Mouse (Mus musculus) C2C12 (cell line): Measurements from ENCODE around the gene Lgmn. TPM values are rescaled to one million over a fixed set of nuclear protein-coding genes. Genes with fewer than 3 reads are reported as not detected.
A peak's percentile ranks its signal among the peaks of the same experiment; 100 is the strongest.

Source experiments
- H3K27me3 ChIP-seq: one replicate; pipeline ENCODE4 v1.6.1; 2011; ENCODE audit not compliant: control insufficient read depth, insufficient read depth, insufficient read length
- H3K36me3 ChIP-seq: one replicate; pipeline ENCODE4 v1.6.1; 2011; ENCODE audit not compliant: control insufficient read depth, insufficient read depth
- H3K4me3 ChIP-seq: one replicate; pipeline ENCODE4 v1.5.1; 2011; ENCODE audit warnings: mild to moderate bottlenecking, control low read depth; ENCODE audit not compliant: poor library complexity, insufficient read depth, severe bottlenecking
- H3K79me2 ChIP-seq: one replicate; pipeline ENCODE4 v1.6.1; 2011; ENCODE audit not compliant: control insufficient read depth, insufficient read depth
- H3K79me3 ChIP-seq: one replicate; pipeline ENCODE4 v1.6.1; 2011; ENCODE audit warnings: low read depth, control low read depth
- H3ac ChIP-seq: one replicate; pipeline ENCODE3; 2011; ENCODE audit warnings: low read depth; ENCODE audit not compliant: control insufficient read depth, insufficient read length
- CEBPB ChIP-seq: IDR thresholded peaks from one replicate; pipeline ENCODE4 v1.6.1; 2011; ENCODE audit warnings: low read depth, mild to moderate bottlenecking, control low read depth, moderate library complexity
- CTCF ChIP-seq: IDR thresholded peaks from one replicate; pipeline ENCODE4 v1.5.1; 2011; ENCODE audit not compliant: control insufficient read depth, insufficient read depth, insufficient read length
- FOSL1 ChIP-seq: IDR thresholded peaks from one replicate; pipeline ENCODE4 v1.8.0; 2011; ENCODE audit warnings: mild to moderate bottlenecking, low read length; ENCODE audit not compliant: poor library complexity, insufficient read depth, severe bottlenecking
- MAX ChIP-seq: IDR thresholded peaks from one replicate; pipeline ENCODE4 v1.6.1; 2011; ENCODE audit warnings: mild to moderate bottlenecking, control low read depth
- MYOD1 ChIP-seq: IDR thresholded peaks from one replicate; pipeline ENCODE4 v1.6.1; 2011; ENCODE audit warnings: low read depth; ENCODE audit not compliant: control insufficient read depth, insufficient read length
- MYOG ChIP-seq: IDR thresholded peaks from one replicate; pipeline ENCODE4 v1.6.1; 2011; ENCODE audit not compliant: control insufficient read depth, insufficient read length; ENCODE audit errors: extremely low read depth
- USF1 ChIP-seq: IDR thresholded peaks from one replicate; pipeline ENCODE4 v1.6.1; 2011; ENCODE audit warnings: low read depth, mild to moderate bottlenecking, control low read depth, moderate library complexity
- polyA plus RNA-seq: library from polyadenylated mRNA; unstranded; fragments of >200 nt; fragmentation: generic; extraction: Trizol; gene quantifications from one replicate; pipeline ENCODE4 v1.2.1, GENCODE M21; 2012; ENCODE audit warnings: missing spikeins

Lgmn gene
- polyA plus RNA-seq, 1 experiment: 56.9 TPM

- no peaks in the 10 kb centered on the region for H3K27me3 ChIP-seq
- TF ChIP-seq CEBPB (peak; percentile 41), FOSL1 (no peak)
- peaks cover 38% of the 10 kb centered on the region for H3K79me2 ChIP-seq
Observed at GRCm38 (mm10) chr12:102430228-102430627, 9.4 kb downstream of the Lgmn start.

DNA sequence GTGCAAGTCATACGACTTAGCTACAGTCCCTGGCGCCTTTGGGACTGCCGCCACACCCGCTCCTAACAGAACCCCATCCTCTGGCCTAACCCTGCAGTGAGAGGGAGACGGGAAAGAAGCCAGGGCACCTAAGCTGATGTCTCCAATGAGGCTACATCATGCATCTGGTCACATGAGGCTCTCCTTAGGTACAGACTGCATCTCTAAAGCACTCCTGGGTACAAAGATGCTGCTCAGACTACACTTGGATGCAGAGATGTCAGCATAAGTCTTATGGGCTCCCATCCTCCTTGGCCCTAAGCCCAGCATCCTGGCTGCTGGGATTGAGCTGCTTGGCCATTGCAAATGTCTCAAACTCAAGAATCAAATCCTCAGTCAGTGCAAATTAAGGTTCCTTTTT is 10.0 kb downstream of the Lgmn start:
- H3K36me3 ChIP-seq: no peaks in the 10 kb centered on the region
- no peaks in the 10 kb centered on the region for H3K27me3 ChIP-seq
- no peak overlapping the region for H3ac ChIP-seq
- peaks cover 38% of the 10 kb centered on the region for H3K79me2 ChIP-seq
- H3K79me3 ChIP-seq: no peaks in the 10 kb centered on the region
- no peak for TF ChIP-seq MYOD1
- TF ChIP-seq CTCF: no peak
- peak; percentile 23 for TF ChIP-seq USF1
- H3K4me3 ChIP-seq: no peak overlapping the region

More at GRCm38 (mm10) chr12:102430228-102430627, 9.4 kb downstream of the Lgmn start:
- H3ac ChIP-seq: no peak overlapping the region
- H3K79me3 ChIP-seq: peaks cover 1% of the 10 kb centered on the region
- no peaks in the 10 kb centered on the region for H3K36me3 ChIP-seq
- no peak overlapping the region for H3K4me3 ChIP-seq

GRCm38 (mm10) chr12:102426285-102426684 is 13.3 kb downstream of the Lgmn start:
- Histone ChIP-seq H3K79me3 (no peaks in the 10 kb centered on the region), H3K4me3 (no peak overlapping the region), H3K27me3 (no peaks in the 10 kb centered on the region), H3K36me3 (peaks cover 9% of the 10 kb centered on the region), H3K79me2 (peaks cover 9% of the 10 kb centered on the region), H3ac (no peak overlapping the region)
- TF ChIP-seq MAX (peak; percentile 87), MYOD1 (no peak), CTCF (no peak), FOSL1 (peak; percentile 74), MYOG (no peak), USF1 (no peak), CEBPB (no peak)

DNA sequence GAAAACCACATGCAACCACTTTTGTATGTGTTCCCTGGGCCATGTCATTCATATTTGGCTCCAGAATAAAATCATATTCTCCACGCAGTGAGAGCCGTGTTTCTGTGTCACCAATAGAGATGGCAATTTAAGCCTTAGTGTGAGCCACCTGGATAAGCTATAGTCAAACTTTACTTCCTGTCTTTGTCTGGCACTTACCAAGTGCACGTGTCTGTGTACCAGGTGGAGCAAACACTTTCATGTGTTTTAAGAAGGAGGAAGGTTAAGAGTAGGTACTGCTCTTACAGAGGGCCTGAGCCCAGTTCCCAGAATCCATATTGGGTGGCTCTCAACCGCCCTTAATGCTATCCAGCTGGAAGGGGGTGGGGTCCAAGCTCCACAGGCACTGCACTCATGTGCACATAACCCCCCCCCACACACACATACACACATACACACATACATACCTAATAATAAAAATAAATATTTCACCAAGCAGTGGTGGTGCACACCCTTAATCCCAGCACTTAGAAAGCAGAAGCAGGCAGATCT is 14.5 kb downstream of the Lgmn start:
- TF ChIP-seq MYOG: no peak
- no peak for TF ChIP-seq MYOD1
- TF ChIP-seq CTCF: no peak
- TF ChIP-seq USF1: no peak
- no peak for TF ChIP-seq FOSL1
- TF ChIP-seq MAX: no peak
- no peak for TF ChIP-seq CEBPB
- Histone ChIP-seq H3K79me2 (no peaks in the 10 kb centered on the region), H3K36me3 (peaks cover 9% of the 10 kb centered on the region), H3K27me3 (no peaks in the 10 kb centered on the region), H3ac (no peak overlapping the region), H3K4me3 (no peak overlapping the region), H3K79me3 (no peaks in the 10 kb centered on the region)

DNA sequence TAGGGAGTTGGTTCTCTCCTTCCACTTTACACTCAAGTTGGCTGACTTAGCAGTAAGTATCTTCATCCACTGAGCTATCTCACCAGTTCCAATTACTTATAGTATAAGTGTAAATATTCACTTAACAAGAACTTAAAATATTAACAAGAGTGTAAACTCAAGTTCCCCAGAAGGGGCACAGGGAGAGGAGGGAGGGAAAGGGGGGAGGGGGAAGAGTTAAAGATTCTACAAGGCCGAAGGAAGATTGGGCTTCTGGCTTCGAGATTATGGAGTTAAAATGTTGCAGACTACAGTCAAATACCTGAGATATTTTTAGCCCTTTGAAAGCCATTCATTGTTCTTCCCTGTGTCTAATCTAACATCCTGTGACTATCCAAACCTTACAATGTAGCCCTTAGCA is 15.2 kb downstream of the Lgmn start:
- H3K27me3 ChIP-seq: no peaks in the 10 kb centered on the region
- peaks cover 9% of the 10 kb centered on the region for H3K36me3 ChIP-seq
- no peak overlapping the region for H3K4me3 ChIP-seq
- no peak overlapping the region for H3ac ChIP-seq
- no peaks in the 10 kb centered on the region for H3K79me2 ChIP-seq
- TF ChIP-seq CEBPB (no peak), FOSL1 (no peak), MYOD1 (no peak), USF1 (no peak), MAX (no peak), CTCF (no peak)
- no peaks in the 10 kb centered on the region for H3K79me3 ChIP-seq

- no peaks in the 10 kb centered on the region for H3K79me2 ChIP-seq
- no peak for TF ChIP-seq CTCF
- no peak for TF ChIP-seq MAX
- no peak for TF ChIP-seq CEBPB
Observed at GRCm38 (mm10) chr12:102423625-102424024, 16.0 kb downstream of the Lgmn start.

More at GRCm38 (mm10) chr12:102423625-102424024, 16.0 kb downstream of the Lgmn start:
- Histone ChIP-seq H3K27me3 (no peaks in the 10 kb centered on the region), H3K79me3 (no peaks in the 10 kb centered on the region), H3ac (no peak overlapping the region), H3K36me3 (peaks cover 9% of the 10 kb centered on the region), H3K4me3 (no peak overlapping the region)
